Mouse (Mus musculus) liver, embryonic 14.5 days (tissue): ENCODE data around the gene Fam240a.

Experiments
- CTCF ChIP-seq: IDR thresholded peaks from 2 replicates; pipeline ENCODE4 v1.5.1; 2016; ENCODE audit warnings: antibody characterized with exemption, low read depth, control low read depth
- EP300 ChIP-seq: IDR thresholded peaks from 2 replicates; pipeline ENCODE4 v1.6.1; 2016; ENCODE audit warnings: antibody characterized with exemption, low read depth

GRCm38 (mm10) chr9:110935941-110936340, 19.3 kb upstream of the Fam240a start:
- TF ChIP-seq CTCF (no peak), EP300 (no peak)
